Mouse (Mus musculus) T-helper 2 cell (primary cell): Measurements from ENCODE around the gene Fam181a.

ENCODE experiments used
- in situ Hi-C: fragments of 300-600 bp; cut with MboI, MseI; formaldehyde crosslinking; loops from one replicate; pipeline ENCODE4 v1.15.1; 2025; ENCODE audit warnings: high pct_unique_total_duplicates

Fam181a gene

GRCm38 (mm10) chr12:103310744-103311267 lies at the start of gene Fam181a:
TSS of gene Fam181a (plus strand) at chr12:103310975.
- in situ Hi-C loops = no loop called here

- in situ Hi-C loops = no loop called here
Observed at GRCm38 (mm10) chr12:103262017-103262865, 48.5 kb upstream of the Fam181a start.

- in situ Hi-C loops = no loop called here
Observed at GRCm38 (mm10) chr12:103266605-103267004, 44.2 kb upstream of the Fam181a start.

DNA sequence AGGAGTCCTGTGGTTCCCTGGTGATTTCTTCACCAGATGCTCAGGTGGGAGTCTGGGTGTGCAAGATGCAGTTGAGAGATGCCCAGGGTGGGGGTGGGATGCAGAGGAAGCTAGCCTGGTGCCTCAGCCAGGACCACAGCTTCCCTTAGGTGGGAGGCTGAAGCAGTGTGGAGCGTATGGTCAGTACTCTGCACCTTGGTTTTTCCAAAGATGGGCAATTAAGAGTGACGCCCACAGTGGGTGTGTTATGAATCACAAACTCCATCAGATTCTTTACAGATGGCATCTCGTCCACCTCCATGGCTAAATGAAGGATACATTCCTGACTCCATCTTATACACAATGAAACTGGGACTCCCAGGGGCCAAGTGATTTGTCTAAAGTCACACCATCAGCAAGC lies 38.6 kb upstream of the Fam181a start:
- in situ Hi-C loops = no loop called here

GRCm38 (mm10) chr12:103273051-103273450 lies 37.7 kb upstream of the Fam181a start:
- in situ Hi-C loops = no loop called here

DNA sequence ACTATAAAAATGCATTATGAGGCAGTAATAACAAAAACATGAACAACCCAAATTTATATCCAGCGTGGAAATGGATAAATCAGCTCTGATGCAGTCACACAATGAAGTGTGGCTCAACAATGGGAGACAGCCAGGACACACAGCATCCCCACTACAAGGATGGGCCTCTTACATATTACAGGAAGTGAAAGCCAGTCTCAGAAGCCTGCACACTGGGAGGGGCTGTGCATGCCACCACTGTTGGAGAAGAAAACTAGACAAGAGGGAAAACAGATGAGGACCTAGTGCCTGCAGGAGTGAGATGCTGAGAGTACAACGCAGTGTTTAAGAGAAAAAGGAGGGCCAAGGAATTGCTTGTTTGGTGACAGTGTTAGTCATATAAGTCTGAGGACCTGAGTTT lies 37.0 kb upstream of the Fam181a start:
- in situ Hi-C loops = no loop called here

- in situ Hi-C loops = no loop called here
Observed at GRCm38 (mm10) chr12:103276422-103276821, 34.4 kb upstream of the Fam181a start.

DNA sequence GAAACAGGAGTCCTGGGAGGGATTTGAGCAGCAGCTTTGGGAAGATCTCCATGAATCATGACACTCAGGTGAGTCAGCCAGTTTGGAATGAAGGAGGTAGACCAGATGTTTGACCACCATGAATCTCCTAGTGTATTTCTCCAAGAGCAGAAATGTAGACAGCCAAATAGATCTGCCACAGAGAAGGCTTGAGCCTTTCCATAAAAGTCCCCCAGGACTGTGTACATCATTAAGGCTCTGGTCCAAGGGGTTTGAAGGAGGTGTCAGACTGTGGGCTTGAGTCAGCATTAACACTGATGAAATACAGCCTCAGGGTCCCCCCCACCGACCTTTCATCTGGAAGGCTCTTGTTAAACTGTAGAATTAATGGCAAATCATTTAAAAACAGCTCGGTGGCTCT lies 29.3 kb upstream of the Fam181a start:
- in situ Hi-C loops = no loop called here

DNA sequence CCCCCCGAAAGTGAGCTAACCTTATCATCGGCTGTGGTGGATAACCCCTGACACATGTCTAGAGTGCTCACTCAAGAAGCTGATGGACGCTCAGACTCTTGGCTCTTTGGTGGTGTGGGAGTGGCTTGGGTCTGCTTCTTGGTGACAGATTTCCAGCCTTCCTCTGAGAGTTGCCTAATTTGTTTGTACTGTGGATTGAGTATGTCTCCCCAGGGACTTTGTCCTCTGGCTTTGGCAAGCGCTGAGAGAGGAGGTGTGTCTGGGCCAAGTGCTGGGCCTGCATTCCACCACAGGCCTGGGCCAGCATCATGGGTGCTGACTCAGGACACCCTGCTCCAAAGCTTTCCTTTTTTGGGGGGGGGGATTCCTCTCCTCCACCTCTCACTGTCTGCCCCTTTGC lies 28.9 kb upstream of the Fam181a start:
- in situ Hi-C loops = no loop called here

DNA sequence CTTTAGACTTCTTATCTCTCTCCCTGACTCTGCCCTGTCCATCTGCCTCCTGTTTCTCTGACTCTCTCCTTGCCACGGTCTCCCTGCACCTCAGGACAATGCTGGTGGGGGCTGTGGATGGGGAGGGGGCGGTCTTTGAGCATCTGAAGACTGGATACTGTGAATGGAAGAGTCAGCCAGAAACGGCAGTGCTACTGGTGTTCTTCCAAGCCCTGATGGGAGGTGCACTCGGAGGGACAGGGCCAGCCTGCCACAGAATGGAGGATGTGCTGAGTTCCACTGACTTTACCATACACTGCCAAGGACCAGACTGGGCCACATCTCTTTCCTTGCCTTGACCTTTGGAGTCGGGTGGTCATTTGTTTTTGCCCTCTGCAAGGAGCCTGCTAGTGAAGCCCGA lies 27.8 kb upstream of the Fam181a start:
- in situ Hi-C loops = no loop called here

DNA sequence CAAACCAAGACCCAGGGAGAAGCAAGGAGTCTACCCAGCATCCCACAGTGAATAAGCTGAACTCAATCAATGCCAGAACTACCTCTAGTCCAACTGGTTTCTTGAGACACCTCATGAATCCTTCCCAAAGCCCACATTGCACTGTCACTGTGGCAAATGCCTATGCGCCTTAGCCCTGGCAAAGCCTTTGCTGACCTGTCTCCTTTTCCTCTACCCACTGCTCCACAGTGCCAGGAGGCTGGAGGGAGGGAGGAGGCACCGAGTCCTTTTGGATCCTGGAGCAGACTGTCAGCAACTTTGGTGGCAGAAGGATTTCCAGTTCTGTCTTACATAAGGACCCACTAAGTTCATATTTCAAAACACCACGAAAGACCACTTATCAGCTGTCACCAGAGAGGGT lies 27.4 kb upstream of the Fam181a start:
- in situ Hi-C loops = no loop called here

- in situ Hi-C loops = no loop called here
Observed at GRCm38 (mm10) chr12:103287276-103287675, 23.5 kb upstream of the Fam181a start.

- in situ Hi-C loops = no loop called here
Observed at GRCm38 (mm10) chr12:103292366-103292765, 18.4 kb upstream of the Fam181a start.

DNA sequence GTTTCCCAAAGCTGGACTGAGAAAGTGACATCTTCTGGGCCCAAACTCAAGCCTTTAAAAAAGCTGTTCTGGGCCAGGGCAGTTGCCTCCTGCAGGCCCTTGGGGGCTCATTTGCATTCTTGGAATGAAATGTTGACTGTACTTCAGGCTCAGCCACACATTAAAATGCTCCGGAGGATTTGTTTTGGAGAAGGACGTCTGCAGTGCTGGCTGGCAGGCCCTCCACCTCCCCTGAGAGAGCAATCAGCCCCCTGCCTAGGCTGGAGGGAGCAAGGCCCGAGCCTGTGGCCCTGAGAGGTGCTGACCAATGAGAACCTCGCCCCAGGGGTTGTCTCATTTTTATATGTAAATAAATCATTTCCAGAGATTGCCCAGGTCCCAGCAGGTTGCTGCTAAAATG lies 14.5 kb upstream of the Fam181a start:
- in situ Hi-C loops = no loop called here

DNA sequence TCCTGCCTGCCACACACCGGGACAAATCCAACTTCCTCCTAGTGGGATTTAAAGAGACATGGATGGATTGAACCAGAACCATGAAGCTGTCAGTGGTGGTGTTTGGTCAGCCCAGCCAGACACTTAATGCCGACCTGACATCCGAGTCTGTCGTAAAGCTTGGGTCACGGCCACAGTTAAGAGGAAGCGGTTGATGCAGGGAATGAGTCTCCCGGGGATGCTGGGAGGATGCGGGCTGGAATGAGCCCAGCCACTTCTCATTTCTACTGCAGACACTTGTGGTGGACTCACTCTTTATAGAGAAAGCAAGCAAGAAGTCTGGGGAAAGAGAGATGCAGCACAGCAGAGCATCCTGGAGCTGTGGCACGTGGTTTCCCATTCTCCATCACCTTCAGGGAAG lies 10.3 kb upstream of the Fam181a start:
- in situ Hi-C loops = no loop called here

GRCm38 (mm10) chr12:103301645-103302044 lies 9.1 kb upstream of the Fam181a start:
- in situ Hi-C loops = no loop called here

GRCm38 (mm10) chr12:103302960-103303359 lies 7.8 kb upstream of the Fam181a start:
- in situ Hi-C loops = no loop called here

- in situ Hi-C loops = loop anchor here (5.0 kb wide), 1 partner anchor 164 kb away; no protein-coding TSS in a partner anchor
Observed at GRCm38 (mm10) chr12:103306224-103306623, 4.6 kb upstream of the Fam181a start.

GRCm38 (mm10) chr12:103306720-103307119 lies 4.1 kb upstream of the Fam181a start:
- in situ Hi-C loops = loop anchor here (5.0 kb wide), 1 partner anchor 164 kb away; no protein-coding TSS in a partner anchor

DNA sequence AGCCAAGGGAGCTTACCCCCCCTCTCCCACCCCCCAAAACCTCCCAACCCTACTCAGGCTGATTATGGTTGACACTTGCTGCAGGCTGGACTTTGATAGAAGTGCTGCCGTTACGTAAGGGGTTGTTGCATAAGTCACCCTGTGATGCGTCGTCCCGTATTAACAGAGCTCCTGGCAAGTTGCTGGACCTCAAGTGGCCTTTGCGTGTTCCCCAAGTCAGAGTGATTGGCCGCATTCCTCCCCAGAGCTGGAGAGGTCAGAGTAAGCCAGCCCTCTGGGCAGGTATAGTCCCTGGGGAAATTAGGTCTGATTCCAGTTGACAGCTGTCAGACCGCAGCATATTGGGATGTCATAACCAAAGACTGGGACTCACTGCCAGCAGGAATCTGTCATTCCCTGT lies 1.1 kb downstream of the Fam181a start:
- in situ Hi-C loops = no loop called here

DNA sequence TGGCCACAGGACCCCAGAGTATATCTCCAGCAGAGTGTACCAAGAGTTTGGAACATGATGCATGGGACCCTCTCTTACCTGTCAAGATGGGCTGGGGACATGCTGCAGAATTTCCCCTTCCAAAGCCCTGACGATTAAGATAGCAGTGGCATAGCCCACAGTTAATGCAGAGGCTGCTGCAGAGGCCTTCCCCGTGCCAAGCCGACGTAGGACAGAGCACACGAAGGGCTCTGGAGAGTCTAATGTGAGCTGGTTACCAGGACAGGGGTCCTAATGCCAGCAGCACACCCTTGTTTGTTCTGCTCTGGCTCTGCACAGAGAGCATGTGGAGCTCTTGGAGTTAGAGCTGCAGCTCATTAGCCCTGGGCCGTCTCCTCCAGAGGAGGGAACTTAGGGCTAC lies 2.5 kb downstream of the Fam181a start:
- in situ Hi-C loops = no loop called here

- in situ Hi-C loops = no loop called here
Observed at GRCm38 (mm10) chr12:103313871-103314639, 3.3 kb downstream of the Fam181a start.
